Mouse (Mus musculus) cortical plate, adult 2 months (tissue): ENCODE data around the gene Ier3. TPM values are rescaled to one million over a fixed set of nuclear protein-coding genes. Genes with fewer than 3 reads are reported as not detected.
A peak's percentile ranks its signal among the peaks of the same experiment; 100 is the strongest.

Source experiments
- H3K27ac ChIP-seq: fragments of 200-500 bp; 2 replicates; pipeline ENCODE4 v1.5.1; 2012; ENCODE audit warnings: low read length, control low read depth, inconsistent platforms; ENCODE audit not compliant: insufficient read depth
- H3K4me1 ChIP-seq: fragments of 200-500 bp; 2 replicates; pipeline ENCODE4 v1.6.1; 2011; ENCODE audit warnings: low read length; ENCODE audit not compliant: control insufficient read depth, insufficient read depth
- H3K4me3 ChIP-seq: fragments of 200-500 bp; 2 replicates; pipeline ENCODE4 v1.5.1; 2011; ENCODE audit warnings: mild to moderate bottlenecking, low read length, control low read depth; ENCODE audit not compliant: insufficient read depth
- CTCF ChIP-seq: fragments of 200-500 bp; IDR thresholded peaks from 2 replicates; pipeline ENCODE4 v1.5.1; 2011; ENCODE audit warnings: mild to moderate bottlenecking, control low read depth, low read length; ENCODE audit not compliant: insufficient read depth; ENCODE audit errors: extremely low read depth
- POLR2A ChIP-seq: fragments of 200-500 bp; IDR thresholded peaks from 2 replicates; pipeline ENCODE4 v1.6.1; 2011; ENCODE audit warnings: mild to moderate bottlenecking, low read length, control low read depth; ENCODE audit not compliant: insufficient read depth; ENCODE audit errors: extremely low read depth
- polyA plus RNA-seq: library from polyadenylated mRNA; depleted of rRNA; stranded (reverse); fragments of >200 nt; gene quantifications from 2 replicates; pipeline ENCODE4 v1.2.3, GENCODE M21; 2012

The Ier3 gene
- polyA plus RNA-seq, 1 experiment: 18.4 TPM

- Histone ChIP-seq H3K4me3 (no peak overlapping the region), H3K27ac (0 out of 2 replicates have a peak overlapping the region, but pooled peaks have one; percentile 66), H3K4me1 (no peaks in the 10 kb centered on the region)
- TF ChIP-seq CTCF: no peak
- no peak for TF ChIP-seq POLR2A
Observed at GRCm38 (mm10) chr17:35808073-35808472, 13.4 kb upstream of the Ier3 start.

DNA sequence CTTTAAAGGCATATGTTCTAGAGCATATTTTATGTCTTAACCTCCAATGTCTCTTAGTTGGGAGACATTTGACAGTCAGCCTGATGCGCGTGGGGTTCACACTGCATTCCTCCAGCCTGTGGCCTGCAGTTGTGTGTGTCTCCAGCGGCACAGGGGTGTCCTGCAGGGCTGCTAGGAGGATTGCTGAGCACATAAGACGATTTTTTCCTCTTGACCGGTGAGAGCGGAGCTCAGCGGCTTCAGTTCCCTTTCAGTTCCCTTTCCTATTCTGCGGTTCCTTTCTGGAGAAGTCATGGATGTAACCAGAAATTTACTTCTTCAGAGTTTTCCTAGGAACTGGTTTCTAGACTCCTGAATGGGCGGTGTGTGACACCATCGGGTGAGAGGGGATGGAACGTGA lies 12.1 kb upstream of the Ier3 start:
- no peak for TF ChIP-seq POLR2A
- no peak for TF ChIP-seq CTCF

GRCm38 (mm10) chr17:35810900-35811648 lies 10.4 kb upstream of the Ier3 start:
- TF ChIP-seq CTCF (no peak), POLR2A (no peak)
- no peak overlapping the region for H3K27ac ChIP-seq
- no peak overlapping the region for H3K4me3 ChIP-seq

More for the DNA sequence above, 12.1 kb upstream of the Ier3 start:
- Histone ChIP-seq H3K27ac (no peak overlapping the region), H3K4me3 (no peak overlapping the region), H3K4me1 (no peaks in the 10 kb centered on the region)

DNA sequence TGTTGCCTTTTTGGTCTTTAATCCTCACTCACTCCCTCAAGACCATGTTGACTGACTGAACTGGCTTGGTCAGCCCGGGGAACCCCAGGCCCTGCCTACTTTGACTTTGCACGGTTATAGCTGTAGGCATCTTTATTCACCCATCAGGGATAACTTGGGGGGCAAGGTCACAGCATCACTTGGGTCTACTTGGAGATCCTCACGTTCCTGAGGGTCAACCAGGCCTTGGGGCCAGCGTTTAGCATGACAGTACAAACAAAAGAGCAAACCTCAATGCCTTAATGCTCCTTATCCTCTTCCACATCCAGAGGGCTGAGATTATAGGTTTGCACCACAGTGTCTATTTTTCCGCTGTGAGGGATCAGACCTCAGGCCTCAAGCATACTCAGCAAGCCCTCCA lies 9.2 kb upstream of the Ier3 start:
- no peak for TF ChIP-seq POLR2A
- TF ChIP-seq CTCF: no peak
- Histone ChIP-seq H3K27ac (no peak overlapping the region), H3K4me3 (no peak overlapping the region), H3K4me1 (no peaks in the 10 kb centered on the region)

More at GRCm38 (mm10) chr17:35810900-35811648, 10.4 kb upstream of the Ier3 start:
- H3K4me1 ChIP-seq: no peaks in the 10 kb centered on the region

- H3K27ac ChIP-seq: no peak overlapping the region
- TF ChIP-seq CTCF: no peak
- TF ChIP-seq POLR2A: no peak
- H3K4me1 ChIP-seq: no peaks in the 10 kb centered on the region
- H3K4me3 ChIP-seq: no peak overlapping the region
Observed at GRCm38 (mm10) chr17:35812736-35813135, 8.7 kb upstream of the Ier3 start.

- H3K27ac ChIP-seq: 0 out of 2 replicates have a peak overlapping the region, but pooled peaks have one; percentile 36
- TF ChIP-seq CTCF (no peak), POLR2A (no peak)
- no peak overlapping the region for H3K4me3 ChIP-seq
- H3K4me1 ChIP-seq: no peaks in the 10 kb centered on the region
Observed at GRCm38 (mm10) chr17:35813245-35813647, 8.2 kb upstream of the Ier3 start.

- peak overlapping the region; percentile 36 for H3K27ac ChIP-seq
- no peaks in the 10 kb centered on the region for H3K4me1 ChIP-seq
- H3K4me3 ChIP-seq: no peak overlapping the region
- TF ChIP-seq CTCF (no peak), POLR2A (no peak)
Observed at GRCm38 (mm10) chr17:35813653-35814052, 7.8 kb upstream of the Ier3 start.

- no peak for TF ChIP-seq CTCF
- TF ChIP-seq POLR2A: no peak
- H3K27ac ChIP-seq: no peak overlapping the region
- H3K4me3 ChIP-seq: no peak overlapping the region
- H3K4me1 ChIP-seq: no peaks in the 10 kb centered on the region
Observed at GRCm38 (mm10) chr17:35814678-35815077, 6.8 kb upstream of the Ier3 start.

- H3K4me3 ChIP-seq: no peak overlapping the region
- H3K27ac ChIP-seq: no peak overlapping the region
- H3K4me1 ChIP-seq: no peaks in the 10 kb centered on the region
- TF ChIP-seq CTCF (no peak), POLR2A (no peak)
Observed at GRCm38 (mm10) chr17:35815836-35816235, 5.6 kb upstream of the Ier3 start.

DNA sequence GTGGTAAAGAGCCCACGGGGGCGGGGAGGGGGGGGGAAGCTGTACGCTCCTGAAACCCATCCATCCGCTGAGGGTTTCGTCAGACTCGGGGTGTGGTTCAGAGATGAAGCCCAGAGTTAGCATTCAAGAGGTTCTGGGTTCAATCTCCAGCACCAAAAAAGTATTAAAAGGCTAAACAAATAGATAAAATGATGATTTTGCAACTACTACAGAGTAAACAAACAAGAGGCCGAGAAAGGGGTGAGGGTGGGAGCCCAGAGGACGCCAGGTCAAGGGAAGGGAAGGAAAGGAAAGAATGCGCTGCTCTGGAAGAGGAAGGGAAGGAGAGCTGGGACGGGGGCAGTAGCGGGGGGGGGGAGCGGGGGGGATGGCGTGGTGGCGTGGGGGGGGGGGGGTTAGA lies 4.8 kb upstream of the Ier3 start:
- Histone ChIP-seq H3K4me1 (no peaks in the 10 kb centered on the region), H3K4me3 (no peak overlapping the region), H3K27ac (no peak overlapping the region)
- TF ChIP-seq CTCF (no peak), POLR2A (no peak)
